Mouse (Mus musculus) ES-E14 (cell line): Measurements from ENCODE around the gene Eef1akmt2.

Source experiments
- MAFK ChIP-seq: IDR thresholded peaks from 2 replicates; pipeline ENCODE4 v1.6.1; 2014; ENCODE audit warnings: mild to moderate bottlenecking, low read depth, low read length, inconsistent platforms; ENCODE audit not compliant: insufficient read depth
- ZC3H11A ChIP-seq: IDR thresholded peaks from 2 replicates; pipeline ENCODE4 v1.6.1; 2012; ENCODE audit warnings: low read depth, mild to moderate bottlenecking, inconsistent platforms, low read length, borderline replicate concordance
- ZNF384 ChIP-seq: IDR thresholded peaks from 2 replicates; pipeline ENCODE4 v1.6.1; 2012; ENCODE audit warnings: low read depth, low read length, inconsistent platforms

- TF ChIP-seq MAFK, result no peak
- no peak for TF ChIP-seq ZNF384
- TF ChIP-seq ZC3H11A, result no peak
Measured at GRCm38 (mm10) chr7:132790447-132791219, 61.8 kb downstream of the Eef1akmt2 start.
